Mouse (Mus musculus) gastrocnemius, adult 8-10 months (tissue): ENCODE data around the gene Cfd. TPM values are rescaled to one million over a fixed set of nuclear protein-coding genes. Genes with fewer than 3 reads are reported as not detected.
"Not testable (repeated sequence)": the region's sequence is repeated elsewhere in the genome, so short reads cannot be mapped to it uniquely, and the experiment has no call there.

Experiments
- DNase-seq, 2 experiments: peaks; one replicate each; pipeline ENCODE4 v3.0.0; 2022; ENCODE audit warnings: low spot score in 2 of 2
- total RNA-seq, 4 experiments: library from RNA; stranded (reverse); gene quantifications; 2 replicates each; pipeline ENCODE4 v1.2.4; 2022

Cfd gene
- total RNA-seq, 4 experiments from 2014 or later, result 10.7 to 257 (median 39.5) TPM

DNA sequence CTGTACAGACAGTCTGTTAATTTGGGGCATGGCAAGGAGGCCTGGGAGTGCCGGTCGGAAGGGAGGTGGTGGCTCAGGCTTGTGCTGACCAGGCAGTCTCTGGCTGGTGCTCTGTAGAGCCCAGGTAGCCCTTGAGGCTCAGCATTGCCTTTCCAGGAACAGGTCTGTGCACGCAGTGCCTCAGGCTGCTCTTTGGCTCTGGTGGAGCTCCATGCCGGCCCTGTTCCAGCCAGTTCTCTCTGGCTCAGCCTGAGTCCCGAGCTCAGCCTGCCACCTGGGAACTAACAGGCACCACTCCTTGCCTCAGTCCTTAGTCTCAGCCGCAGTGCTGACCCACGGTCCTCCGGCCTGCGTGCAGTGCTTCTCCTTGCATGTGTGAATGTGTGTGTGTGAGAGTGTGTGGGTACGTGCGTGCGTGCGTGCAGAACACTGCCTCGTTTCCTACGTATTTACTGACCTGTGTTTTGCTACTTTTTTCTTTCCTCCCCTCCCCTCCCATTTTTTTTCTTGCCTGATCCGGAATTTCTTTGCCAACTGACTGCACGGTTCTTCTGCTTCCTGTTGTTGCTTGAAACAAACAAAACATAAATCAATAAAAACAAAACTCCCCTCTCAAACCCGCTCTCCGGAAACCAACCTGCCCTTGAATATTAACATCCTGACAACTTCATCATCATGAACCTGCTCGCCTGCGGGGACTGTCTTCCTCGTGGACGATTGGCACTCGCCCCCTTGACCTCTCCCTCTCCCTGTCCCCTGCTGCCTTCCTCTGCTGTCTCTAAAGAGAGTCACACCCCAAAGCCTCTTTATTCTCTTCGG lies 29.2 kb upstream of the Cfd start:
- no peak for DNase-seq

DNA sequence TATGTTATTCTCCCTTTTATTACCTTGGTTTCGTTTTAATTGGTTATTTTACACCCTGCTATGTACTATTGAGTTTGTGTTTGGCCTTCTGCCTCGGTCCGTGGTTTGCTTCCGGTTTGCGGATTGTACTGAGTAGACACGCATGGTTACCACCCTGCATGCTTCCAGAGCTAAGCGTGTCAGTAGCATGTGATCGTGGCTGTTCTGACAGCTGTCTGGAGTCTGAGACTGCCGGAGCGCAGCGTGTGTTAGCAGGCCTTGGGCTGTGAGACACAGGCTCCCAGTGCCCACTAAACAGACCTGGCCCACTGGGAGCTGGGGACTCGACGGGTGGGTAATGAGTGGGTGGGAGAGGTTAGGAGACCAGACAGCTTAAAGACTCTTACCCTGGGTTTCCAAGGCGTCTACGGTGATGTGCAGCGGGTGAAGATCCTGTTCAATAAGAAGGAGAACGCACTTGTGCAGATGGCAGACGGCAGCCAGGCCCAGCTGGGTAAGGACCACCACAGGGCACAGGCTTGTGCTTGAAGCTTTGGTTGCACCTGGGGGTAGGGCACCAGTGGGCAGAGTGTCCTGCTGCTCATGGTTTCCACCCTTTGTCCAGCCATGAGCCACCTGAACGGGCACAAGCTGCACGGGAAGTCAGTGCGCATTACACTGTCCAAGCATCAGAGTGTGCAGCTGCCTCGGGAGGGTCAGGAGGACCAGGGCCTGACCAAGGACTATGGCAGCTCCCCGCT lies 28.4 kb upstream of the Cfd start:
- DNase-seq, result no peak

DNA sequence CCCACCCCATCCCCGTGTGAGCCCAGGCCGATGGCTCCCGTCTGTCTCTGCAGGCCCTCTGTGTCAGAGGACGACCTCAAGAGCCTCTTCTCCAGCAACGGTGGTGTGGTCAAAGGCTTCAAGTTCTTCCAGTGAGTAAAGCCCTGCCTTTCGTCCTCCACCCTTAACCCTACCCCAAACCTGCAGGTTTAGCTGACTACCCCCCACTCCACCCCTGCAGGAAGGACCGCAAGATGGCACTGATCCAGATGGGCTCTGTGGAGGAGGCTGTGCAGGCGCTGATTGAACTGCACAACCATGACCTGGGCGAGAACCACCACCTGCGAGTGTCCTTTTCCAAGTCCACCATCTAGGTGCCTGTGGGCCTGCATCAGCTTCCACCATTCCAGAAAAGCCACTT lies 27.7 kb upstream of the Cfd start:
- DNase-seq, result no peak

DNA sequence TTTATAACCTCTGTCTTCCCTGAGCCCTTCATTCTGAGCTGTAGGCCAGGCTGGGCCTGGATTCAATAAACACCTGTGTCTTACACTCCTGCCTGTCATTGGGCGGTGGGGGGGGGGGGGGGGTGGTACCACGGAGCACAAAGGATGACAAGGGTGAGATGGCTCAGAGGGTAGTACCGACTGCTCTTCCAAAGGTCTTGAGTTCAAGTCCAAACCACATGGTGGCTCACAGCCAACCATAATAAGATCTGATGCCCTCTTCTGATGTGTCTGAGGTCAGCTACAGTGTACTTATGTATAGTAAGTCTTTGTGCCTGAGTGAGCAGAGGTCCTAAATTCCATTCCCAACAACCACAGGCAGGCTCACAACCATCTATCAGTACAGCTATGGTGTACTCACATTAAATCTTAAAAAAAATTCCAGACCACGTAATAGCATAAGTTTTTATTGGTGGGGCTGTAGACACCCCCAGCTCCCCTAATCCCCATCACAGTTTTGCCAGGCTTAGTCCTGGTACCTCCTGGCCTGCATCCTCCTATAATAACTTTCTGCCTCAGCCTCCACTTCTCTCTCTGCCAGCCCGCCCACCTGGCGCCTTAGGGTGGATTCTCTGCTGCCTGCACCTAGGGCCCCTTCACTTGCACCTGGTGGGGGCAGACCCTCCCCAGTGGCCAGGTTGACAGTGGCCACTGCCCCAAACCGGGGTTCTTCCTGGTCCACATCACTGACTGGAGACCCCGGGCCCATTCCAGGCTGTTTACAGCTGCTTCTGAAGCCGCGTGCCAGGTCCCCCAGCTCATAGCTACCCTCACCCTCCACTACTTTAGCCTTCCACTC lies 26.1 kb upstream of the Cfd start:
- no peak for DNase-seq

DNA sequence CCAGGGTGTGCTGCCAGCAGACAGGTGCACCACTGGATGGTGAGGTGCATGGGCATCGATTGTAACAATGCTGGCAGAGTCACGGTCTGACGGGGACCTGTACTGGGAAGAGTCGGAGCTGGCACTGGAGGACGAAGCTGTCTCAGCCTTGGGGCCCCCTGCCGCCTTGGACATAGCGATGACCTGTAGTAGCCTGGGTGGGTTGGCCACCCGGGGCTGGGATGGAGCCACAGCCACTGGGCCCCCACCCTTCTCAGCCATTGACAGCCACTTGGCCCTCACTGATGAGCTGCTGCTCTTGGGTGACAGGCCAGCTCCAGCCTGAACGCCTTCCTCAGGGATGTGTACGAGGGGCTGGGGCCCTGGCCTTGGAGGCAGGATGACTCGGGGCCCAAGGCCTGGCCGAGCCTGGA lies 25.5 kb upstream of the Cfd start:
- no peak for DNase-seq

DNA sequence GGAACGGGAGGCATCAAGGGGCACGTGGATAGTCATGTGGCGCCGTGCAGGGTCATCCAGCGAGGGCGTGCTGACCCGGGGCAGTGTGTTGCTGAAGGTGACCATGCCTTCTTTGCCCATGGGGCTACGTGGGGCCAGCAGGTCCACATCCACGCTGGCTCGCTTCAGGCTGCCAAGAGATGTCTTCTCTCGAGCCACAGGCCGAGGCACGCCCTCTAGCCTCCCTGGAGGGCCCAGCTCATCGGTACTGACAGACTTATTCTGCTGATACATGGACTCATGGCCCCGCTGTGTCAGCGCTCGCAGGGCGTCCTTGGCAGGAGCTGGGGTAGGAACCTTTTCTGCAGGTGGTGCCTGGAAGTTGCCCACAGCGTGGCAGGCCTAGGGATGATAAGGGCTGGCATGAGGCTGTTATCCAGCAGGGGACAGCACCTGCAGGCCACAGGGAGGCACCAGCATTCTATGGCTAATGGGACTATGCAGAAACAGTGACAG lies 24.8 kb upstream of the Cfd start:
- no peak for DNase-seq

DNA sequence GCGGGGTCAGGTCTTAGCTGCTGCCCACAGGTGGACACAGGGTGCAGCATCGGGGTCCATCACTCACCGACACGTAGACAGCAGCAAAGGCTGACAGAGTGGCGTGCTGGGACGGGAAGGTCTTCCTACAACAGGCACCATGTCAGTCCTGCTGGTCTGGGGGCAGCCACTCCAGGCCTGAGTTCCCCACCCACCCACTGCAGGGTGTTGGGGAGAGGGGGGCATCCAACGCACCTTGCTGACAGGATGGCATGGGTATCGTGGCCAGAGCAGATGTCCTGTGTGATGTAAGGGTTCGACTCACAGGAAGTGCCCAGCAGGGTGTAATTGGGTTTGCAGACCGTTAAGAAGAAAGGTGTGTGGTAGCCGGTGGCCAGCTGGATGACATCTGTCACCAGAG lies 24.1 kb upstream of the Cfd start:
- DNase-seq, result no peak

DNA sequence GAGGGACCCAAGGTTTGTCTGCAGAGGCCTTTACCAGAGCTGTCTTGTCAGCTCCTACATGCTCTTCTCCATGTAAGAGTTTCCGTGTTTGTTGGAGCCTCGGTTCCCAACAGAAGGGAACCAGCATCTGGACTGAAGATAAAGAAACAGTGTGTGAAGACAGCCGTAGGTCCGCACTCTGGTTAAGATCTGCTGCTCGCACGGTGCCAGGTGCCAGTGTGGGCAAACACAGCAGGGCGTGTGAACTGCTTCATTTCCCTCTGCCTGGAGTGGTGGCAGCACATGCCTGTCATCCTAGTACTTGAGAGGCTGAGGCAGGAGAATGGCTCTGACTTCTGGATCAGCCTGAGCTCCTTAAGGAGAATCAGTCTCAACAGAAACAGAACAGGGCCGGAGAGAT lies 18.8 kb upstream of the Cfd start:
- no peak for DNase-seq

DNA sequence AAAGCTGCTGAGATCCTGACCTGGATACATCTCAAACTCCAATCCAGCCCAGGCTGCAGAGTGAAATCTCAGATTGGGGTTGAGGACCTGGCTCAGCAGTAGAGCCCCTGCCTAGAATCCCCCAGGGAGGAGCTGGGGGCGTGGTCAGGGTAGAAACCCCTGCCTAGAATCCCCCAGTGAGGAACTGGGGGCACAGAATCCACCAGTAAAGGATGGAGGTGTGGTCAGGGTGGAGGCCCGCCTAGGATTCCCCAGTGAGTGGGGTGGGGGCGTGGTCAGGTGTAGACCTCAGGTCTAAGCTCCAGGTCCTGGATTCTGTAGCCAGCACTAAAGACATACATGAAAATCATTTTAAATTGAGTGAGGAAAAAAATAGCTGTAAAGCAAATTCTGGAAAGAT lies 17.8 kb upstream of the Cfd start:
- no peak for DNase-seq

DNA sequence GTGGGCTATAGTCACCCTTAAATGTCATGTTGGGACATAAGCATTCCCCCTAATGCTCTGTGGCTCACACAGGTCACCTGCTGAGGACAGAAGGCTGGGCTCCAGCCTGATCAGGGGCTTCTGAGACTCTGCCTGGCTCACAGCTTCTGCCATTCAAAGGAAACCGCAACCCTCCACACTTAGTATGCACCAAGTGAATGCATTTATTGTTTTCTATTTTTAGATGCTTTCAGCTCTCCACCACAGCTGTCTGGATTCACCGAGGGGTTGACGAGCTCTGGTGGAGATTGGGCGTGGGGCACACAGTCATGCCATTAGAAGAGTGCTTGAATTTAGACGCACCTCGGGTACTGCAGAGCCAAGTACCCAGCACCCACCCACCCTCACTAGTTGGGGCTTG lies 17.3 kb upstream of the Cfd start:
- no peak for DNase-seq

DNA sequence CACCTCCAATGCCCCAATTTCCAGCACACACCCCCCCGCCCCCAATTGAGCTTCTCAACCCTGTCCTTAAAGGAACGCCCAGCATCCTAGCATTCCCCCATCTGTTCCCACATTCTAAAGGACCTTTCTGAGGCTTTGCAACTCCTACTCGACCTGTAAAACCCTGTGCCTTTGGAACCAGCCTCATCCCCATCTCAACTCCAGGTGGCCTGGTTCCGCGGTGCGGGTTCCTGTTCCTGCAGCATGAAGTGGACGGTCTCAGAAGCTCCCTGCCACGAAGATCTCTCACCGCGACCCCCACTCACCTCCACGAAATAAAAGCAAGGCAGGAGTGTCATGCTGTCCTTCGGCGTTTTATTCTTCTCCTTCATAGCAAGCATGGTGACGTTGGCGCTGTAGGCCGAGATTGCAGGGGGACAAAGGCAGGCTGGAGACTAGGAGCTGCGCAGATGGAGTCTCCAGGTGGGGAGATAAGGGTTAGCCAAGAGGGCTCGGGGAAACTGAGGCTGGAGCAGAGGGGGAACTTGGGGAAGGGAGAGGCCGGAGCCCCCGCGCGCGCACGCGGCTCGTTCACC lies 16.9 kb upstream of the Cfd start:
- no peak for DNase-seq

DNA sequence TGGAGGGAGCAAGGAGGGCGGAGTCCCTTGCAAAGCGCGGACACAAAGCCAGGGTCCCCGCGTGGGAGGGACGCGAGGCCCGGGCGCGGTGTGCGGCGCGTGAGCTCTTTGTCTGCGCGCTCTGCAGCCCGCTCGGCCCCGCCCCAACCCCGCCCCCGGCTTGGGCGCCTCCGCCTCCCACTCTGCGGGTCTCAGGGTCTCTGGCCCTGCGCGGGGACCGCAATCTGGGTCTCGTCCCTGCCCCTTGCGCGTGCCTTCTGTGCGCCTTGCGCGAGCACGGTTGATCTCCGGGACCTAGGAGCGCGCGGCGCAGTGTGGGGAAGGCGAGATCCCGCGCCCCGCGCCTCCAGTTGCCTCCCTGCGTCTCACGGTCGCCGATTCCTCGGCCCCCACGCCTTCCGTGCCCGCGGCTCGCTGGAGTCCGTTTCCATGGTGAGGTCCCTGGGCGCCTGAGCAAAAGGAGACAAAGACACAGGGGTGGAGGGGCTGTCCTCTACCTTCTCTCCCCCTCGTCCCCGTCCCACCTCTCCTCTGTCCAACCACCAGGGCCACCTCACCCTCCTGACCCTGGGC lies 16.3 kb upstream of the Cfd start, which contains the start of the genes Prtn3 and Plppr3:
Prtn3 (plus strand) TSS at position 187 of the 573 bp plus-strand sequence.
Plppr3 (minus strand) TSS at position 345 of the 573 bp plus-strand sequence.
- no peak for DNase-seq

DNA sequence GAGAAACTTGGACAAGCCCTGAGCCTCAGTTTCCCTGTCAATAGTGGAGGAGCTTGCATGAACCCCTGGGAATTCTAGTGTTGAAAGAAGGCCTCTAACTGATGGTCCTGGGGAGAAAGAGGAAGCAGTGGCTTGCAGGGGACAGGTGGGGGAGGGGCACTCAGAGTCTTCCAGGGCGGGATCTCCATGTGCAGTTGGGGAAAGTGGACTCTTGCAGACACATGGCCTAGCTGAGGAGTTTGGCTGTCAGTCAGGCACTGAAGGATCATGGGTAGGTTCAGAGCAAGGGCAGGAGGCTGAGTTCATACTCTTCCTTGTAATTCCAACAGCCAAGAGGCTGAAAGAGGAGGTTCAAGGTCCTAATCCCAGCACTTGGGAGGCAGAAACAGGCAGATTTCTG lies 13.5 kb upstream of the Cfd start:
- DNase-seq, result no peak

DNA sequence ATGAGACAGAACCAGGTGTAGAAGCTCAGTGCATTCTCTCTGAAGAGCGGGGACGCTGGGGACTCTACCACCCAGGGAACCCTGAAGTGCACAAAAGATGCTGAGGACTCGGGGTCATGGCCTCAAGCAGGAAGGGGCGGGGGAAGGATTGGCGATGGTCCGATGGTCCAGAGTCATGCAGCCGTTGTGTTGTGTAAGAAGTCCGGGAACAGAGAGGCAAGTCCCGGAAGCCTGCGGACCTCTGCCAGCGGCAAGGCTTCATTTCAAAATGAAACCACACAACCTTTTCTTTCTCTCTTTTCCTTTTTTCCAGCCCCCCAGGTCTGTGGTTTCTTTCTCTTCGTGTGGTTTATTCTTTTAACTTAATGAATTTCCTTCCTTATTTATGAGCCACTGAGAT lies 12.9 kb upstream of the Cfd start:
- DNase-seq, result peak; percentile 48 to 61

DNA sequence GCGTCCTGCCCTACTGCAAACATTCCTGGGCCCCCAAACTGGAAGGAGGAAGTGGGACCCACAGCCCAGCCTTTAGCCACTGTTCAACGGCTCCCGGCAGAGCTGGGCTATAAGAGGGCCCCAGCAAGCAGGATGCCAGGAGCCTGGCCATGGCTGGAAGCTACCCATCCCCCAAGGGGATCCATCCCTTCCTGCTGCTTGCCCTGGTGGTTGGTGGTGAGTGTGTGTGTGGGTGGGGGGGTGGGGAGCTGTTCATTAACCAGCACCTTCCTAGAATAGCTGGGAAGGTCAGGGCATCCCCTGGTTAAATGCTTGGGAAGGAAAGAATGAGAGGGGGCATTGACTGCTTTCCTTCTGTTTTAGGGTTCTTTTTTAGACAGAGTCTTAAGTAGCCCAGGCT lies 11.1 kb upstream of the Cfd start:
- DNase-seq, result no peak

DNA sequence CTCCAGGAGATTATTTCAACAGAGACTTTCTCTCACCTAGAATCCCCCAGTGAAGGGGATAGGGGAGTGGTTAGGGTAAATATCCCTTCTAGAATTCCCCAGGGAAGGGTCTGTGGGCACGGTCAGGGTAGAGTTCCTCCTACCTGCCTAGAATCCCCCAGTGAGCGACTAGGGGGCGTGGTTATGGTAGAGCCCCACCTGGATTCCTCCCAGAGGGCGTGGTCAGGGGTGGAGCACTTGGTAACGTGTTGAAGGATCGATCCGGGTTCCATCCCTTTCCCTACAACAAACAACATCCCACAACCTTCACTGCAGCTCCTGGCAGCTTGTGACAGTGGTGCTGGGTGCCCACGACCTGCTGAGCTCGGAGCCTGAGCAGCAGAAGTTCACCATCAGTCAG lies 9.9 kb upstream of the Cfd start:
- DNase-seq, result no peak

DNA sequence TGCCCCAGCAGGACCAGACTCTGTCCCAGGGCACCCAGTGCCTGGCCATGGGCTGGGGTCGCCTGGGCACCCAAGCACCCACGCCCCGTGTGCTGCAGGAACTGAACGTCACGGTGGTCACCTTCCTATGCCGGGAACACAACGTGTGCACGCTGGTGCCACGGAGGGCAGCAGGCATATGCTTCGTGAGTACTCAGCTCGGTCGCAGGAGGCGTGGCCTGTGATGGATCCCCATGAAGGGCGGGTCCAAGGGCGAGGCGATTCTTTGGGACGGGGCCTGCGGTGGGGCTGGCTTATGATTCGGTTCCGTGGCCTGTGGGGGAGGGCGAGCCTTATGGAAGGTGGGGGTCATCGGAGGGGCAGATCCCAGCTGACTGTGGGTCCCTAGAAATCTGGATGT lies 8.7 kb upstream of the Cfd start:
- DNase-seq, result no peak

DNA sequence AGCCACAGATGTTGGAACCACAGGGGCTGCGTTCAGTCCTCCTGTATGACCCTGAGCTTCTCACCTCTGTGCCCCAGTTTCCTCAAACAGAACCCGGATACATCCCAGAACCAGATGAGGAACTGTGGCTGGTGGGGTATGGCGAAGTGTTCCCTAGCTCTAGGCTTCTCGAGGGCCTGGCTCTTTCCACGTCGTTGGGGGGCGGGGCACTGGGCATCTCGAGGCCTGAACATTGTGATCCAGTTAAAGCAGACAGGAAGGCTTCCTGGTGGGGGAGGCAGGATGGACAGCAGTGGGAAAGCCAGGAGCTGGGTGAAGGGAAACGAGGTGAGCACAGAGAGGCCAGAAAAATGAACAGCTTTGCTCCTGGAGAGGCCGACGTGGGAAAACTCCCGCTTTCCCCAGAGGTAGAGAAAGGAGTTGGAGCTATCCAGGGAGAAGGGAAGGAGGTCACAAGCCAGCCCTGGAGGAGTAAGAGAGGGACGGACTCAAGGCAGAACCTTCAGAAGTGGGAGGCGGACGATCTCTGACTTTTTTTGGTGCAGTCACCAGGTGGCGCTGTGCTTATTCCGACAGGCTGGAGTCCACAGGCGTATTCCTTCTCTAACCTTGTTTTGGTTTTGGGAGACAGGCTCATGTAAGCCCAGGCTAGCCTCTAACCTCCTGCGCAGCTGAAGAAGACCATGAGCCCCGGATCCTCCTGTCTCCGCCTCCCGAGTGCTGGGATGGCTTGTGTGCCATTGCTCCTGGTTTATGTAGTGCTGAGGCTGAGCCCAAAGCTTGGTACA lies 7.2 kb upstream of the Cfd start:
- peak; percentile 62 to 76 for DNase-seq

DNA sequence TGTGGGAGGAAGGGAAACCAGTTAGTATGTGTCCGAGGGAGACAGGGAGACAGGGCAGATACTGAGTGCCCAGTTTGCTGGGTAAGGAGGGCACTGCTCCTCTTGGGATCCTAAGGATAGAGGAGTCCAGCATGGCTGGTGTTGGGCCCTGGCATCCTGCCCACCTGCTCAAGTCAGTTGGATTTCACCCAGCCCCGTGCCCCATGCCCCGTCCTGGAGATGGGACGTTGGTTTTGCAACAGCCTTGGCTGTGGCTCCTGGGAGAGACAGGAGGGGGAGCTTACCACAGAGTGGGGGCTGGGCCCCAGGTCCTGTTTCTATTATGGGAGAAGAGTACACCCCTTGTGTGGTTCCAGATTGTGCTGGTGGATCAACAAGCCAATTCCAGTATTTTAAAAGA lies 6.2 kb upstream of the Cfd start:
- DNase-seq, result peak; percentile 53 to 80

DNA sequence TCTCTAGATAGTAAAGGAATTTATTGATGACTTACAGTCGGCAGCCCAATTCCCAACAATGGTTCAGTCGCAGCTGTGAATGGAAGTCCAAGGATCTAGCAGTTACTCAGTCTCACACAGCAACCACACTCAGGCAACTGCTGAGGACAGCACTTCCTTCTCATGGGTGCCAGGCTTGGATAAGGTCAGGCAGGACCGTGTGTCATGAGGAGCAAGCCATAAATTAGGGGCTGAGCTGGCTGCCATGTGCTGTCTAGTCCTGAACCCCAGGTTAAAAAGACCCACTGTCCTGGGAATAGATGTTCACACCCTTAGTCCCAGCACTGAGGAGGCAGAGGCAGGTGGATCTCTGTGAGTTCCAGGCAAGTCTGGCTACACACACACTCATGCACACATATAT lies 5.7 kb upstream of the Cfd start:
- not testable (repeated sequence) for DNase-seq
